Mouse (Mus musculus): Measurements from ENCODE around the gene Usp38. TPM values are rescaled to one million over a fixed set of nuclear protein-coding genes. Genes with fewer than 3 reads are reported as not detected.

The Usp38 gene
- polyA plus RNA-seq, 1 experiment = 24.0 TPM

GRCm38 (mm10) chr8:80959588-80960268 is 55.0 kb downstream of the Usp38 start:
- H3K27me3 ChIP-seq (ENCODE audit: control insufficient read depth, insufficient read depth, low read length, poor library complexity, severe bottlenecking) = no peaks in the 10 kb centered on the region; the same call in 1 of the 2 replicates
- H3K4me1 ChIP-seq (ENCODE audit: control insufficient read depth, insufficient read depth, low read length) = no peaks in the 10 kb centered on the region
- no peaks in the 10 kb centered on the region for H3K36me3 ChIP-seq (ENCODE audit: control insufficient read depth, insufficient read depth, low read length, poor library complexity, severe bottlenecking)
- TF ChIP-seq POLR2A (IDR thresholded peaks at IDR 0.05; ENCODE audit: insufficient read depth, low read length) (no peak), EP300 (IDR thresholded peaks at IDR 0.05; ENCODE audit: insufficient read depth, low read depth, low read length) (no peak), CTCF (IDR thresholded peaks at IDR 0.05; ENCODE audit: low read depth, low read length) (no peak)
- H3K27ac ChIP-seq (ENCODE audit: insufficient read depth, low read length) = no peak overlapping the region
- H3K4me3 ChIP-seq (ENCODE audit: low read depth, low read length) = no peak overlapping the region
- H3K9ac ChIP-seq (ENCODE audit: low read depth, poor library complexity, severe bottlenecking) = no peak overlapping the region
- H3K9me3 ChIP-seq (replicated peaks; ENCODE audit: control insufficient read depth, insufficient read depth, low read length, poor library complexity, severe bottlenecking) = peaks cover 12% of the 10 kb centered on the region

GRCm38 (mm10) chr8:80957776-80958175 is 57.0 kb downstream of the Usp38 start:
- H3K27me3 ChIP-seq (ENCODE audit: control insufficient read depth, insufficient read depth, low read length, poor library complexity, severe bottlenecking) = no peaks in the 10 kb centered on the region; the same call in 1 of the 2 replicates
- H3K9me3 ChIP-seq (replicated peaks; ENCODE audit: control insufficient read depth, insufficient read depth, low read length, poor library complexity, severe bottlenecking) = peaks cover 6% of the 10 kb centered on the region; the same call in 1 of the 2 replicates
- H3K9ac ChIP-seq (ENCODE audit: low read depth, poor library complexity, severe bottlenecking) = no peak overlapping the region
- H3K27ac ChIP-seq (ENCODE audit: insufficient read depth, low read length) = no peak overlapping the region
- TF ChIP-seq POLR2A (IDR thresholded peaks at IDR 0.05; ENCODE audit: insufficient read depth, low read length) (no peak), CTCF (IDR thresholded peaks at IDR 0.05; ENCODE audit: low read depth, low read length) (no peak)
- no peak overlapping the region for H3K4me3 ChIP-seq (ENCODE audit: low read depth, low read length)
- no peaks in the 10 kb centered on the region for H3K36me3 ChIP-seq (ENCODE audit: control insufficient read depth, insufficient read depth, low read length, poor library complexity, severe bottlenecking)
- H3K4me1 ChIP-seq (ENCODE audit: control insufficient read depth, insufficient read depth, low read length) = no peaks in the 10 kb centered on the region

- no peaks in the 10 kb centered on the region for H3K4me1 ChIP-seq (ENCODE audit: control insufficient read depth, insufficient read depth, low read length)
- peaks cover 6% of the 10 kb centered on the region; the same call in 1 of the 2 replicates for H3K9me3 ChIP-seq (replicated peaks; ENCODE audit: control insufficient read depth, insufficient read depth, low read length, poor library complexity, severe bottlenecking)
- no peaks in the 10 kb centered on the region for H3K36me3 ChIP-seq (ENCODE audit: control insufficient read depth, insufficient read depth, low read length, poor library complexity, severe bottlenecking)
- no peak for TF ChIP-seq POLR2A (IDR thresholded peaks at IDR 0.05; ENCODE audit: insufficient read depth, low read length)
- no peak for TF ChIP-seq CTCF (IDR thresholded peaks at IDR 0.05; ENCODE audit: low read depth, low read length)
- no peak for TF ChIP-seq EP300 (IDR thresholded peaks at IDR 0.05; ENCODE audit: insufficient read depth, low read depth, low read length)
- H3K4me3 ChIP-seq (ENCODE audit: low read depth, low read length) = no peak overlapping the region
- H3K9ac ChIP-seq (ENCODE audit: low read depth, poor library complexity, severe bottlenecking) = no peak overlapping the region
- no peaks in the 10 kb centered on the region for H3K27me3 ChIP-seq (ENCODE audit: control insufficient read depth, insufficient read depth, low read length, poor library complexity, severe bottlenecking)
- no peak overlapping the region for H3K27ac ChIP-seq (ENCODE audit: insufficient read depth, low read length)
Measured at GRCm38 (mm10) chr8:80952973-80953372, 61.8 kb downstream of the Usp38 start.

GRCm38 (mm10) chr8:80952235-80952915 is 62.4 kb downstream of the Usp38 start:
- Histone ChIP-seq H3K27me3 (ENCODE audit: control insufficient read depth, insufficient read depth, low read length, poor library complexity, severe bottlenecking) (no peaks in the 10 kb centered on the region), H3K9ac (ENCODE audit: low read depth, poor library complexity, severe bottlenecking) (no peak overlapping the region), H3K4me3 (ENCODE audit: low read depth, low read length) (no peak overlapping the region), H3K4me1 (ENCODE audit: control insufficient read depth, insufficient read depth, low read length) (no peaks in the 10 kb centered on the region), H3K9me3 (replicated peaks; ENCODE audit: control insufficient read depth, insufficient read depth, low read length, poor library complexity, severe bottlenecking) (peaks cover 6% of the 10 kb centered on the region; the same call in 1 of the 2 replicates), H3K27ac (ENCODE audit: insufficient read depth, low read length) (no peak overlapping the region), H3K36me3 (ENCODE audit: control insufficient read depth, insufficient read depth, low read length, poor library complexity, severe bottlenecking) (no peaks in the 10 kb centered on the region)
- TF ChIP-seq POLR2A (IDR thresholded peaks at IDR 0.05; ENCODE audit: insufficient read depth, low read length) (no peak), EP300 (IDR thresholded peaks at IDR 0.05; ENCODE audit: insufficient read depth, low read depth, low read length) (no peak), CTCF (IDR thresholded peaks at IDR 0.05; ENCODE audit: low read depth, low read length) (no peak)

- Histone ChIP-seq H3K9ac (ENCODE audit: low read depth, poor library complexity, severe bottlenecking) (no peak overlapping the region), H3K9me3 (replicated peaks; ENCODE audit: control insufficient read depth, insufficient read depth, low read length, poor library complexity, severe bottlenecking) (no peaks in the 10 kb centered on the region), H3K27me3 (ENCODE audit: control insufficient read depth, insufficient read depth, low read length, poor library complexity, severe bottlenecking) (no peaks in the 10 kb centered on the region), H3K4me3 (ENCODE audit: low read depth, low read length) (no peak overlapping the region), H3K36me3 (ENCODE audit: control insufficient read depth, insufficient read depth, low read length, poor library complexity, severe bottlenecking) (no peaks in the 10 kb centered on the region), H3K27ac (ENCODE audit: insufficient read depth, low read length) (no peak overlapping the region), H3K4me1 (ENCODE audit: control insufficient read depth, insufficient read depth, low read length) (no peaks in the 10 kb centered on the region)
- TF ChIP-seq POLR2A (IDR thresholded peaks at IDR 0.05; ENCODE audit: insufficient read depth, low read length) (no peak), EP300 (IDR thresholded peaks at IDR 0.05; ENCODE audit: insufficient read depth, low read depth, low read length) (no peak), CTCF (IDR thresholded peaks at IDR 0.05; ENCODE audit: low read depth, low read length) (no peak)
Measured at GRCm38 (mm10) chr8:80948405-80949183, 66.1 kb downstream of the Usp38 start.

All from ES-Bruce4 (cell line).